Mouse (Mus musculus) neural tube, embryonic 12.5 days (tissue): Measurements from ENCODE around the gene Hdgfl3. TPM values are rescaled to one million over a fixed set of nuclear protein-coding genes. Genes with fewer than 3 reads are reported as not detected.

Experiments
- ATAC-seq: fragments of 200-750 bp; cut with Nextera tagmentation; 2 replicates; pipeline ENCODE4 v1.8.0; 2017; ENCODE audit warnings: low read depth, mild to moderate bottlenecking, moderate TSS enrichment, moderate library complexity; ENCODE audit not compliant: low FRiP score
- H3K27ac ChIP-seq: fragments of 300-500 bp; sonication (generic); 2 replicates; pipeline ENCODE4 v1.5.1; 2016
- H3K27me3 ChIP-seq: fragments of 300-500 bp; sonication (generic); replicated peaks from 2 replicates; pipeline ENCODE4 v1.6.1; 2016; ENCODE audit warnings: mild to moderate bottlenecking
- H3K36me3 ChIP-seq: fragments of 300-500 bp; sonication (generic); 2 replicates; pipeline ENCODE4 v1.6.1; 2016; ENCODE audit warnings: mild to moderate bottlenecking
- H3K4me1 ChIP-seq: fragments of 300-500 bp; sonication (generic); 2 replicates; pipeline ENCODE4 v1.6.1; 2016
- H3K4me2 ChIP-seq: fragments of 300-500 bp; sonication (generic); replicated peaks from 2 replicates; pipeline ENCODE4 v1.6.1; 2016; ENCODE audit warnings: mild to moderate bottlenecking
- H3K4me3 ChIP-seq: fragments of 300-500 bp; sonication (generic); 2 replicates; pipeline ENCODE4 v1.5.1; 2016
- H3K9ac ChIP-seq: fragments of 300-500 bp; sonication (generic); 2 replicates; pipeline ENCODE4 v1.6.1; 2016; ENCODE audit warnings: mild to moderate bottlenecking
- H3K9me3 ChIP-seq: fragments of 300-500 bp; sonication (generic); 2 replicates; pipeline ENCODE4 v1.6.1; 2016; ENCODE audit warnings: mild to moderate bottlenecking
- WGBS: fragments of 180-500 bp; shearing (Covaris S2); methylation state at CpG from one replicate; pipeline ENCODE4 v1.1.7; 2016; 5-methylcytosine and 5-hydroxymethylcytosine counted together
- polyA plus RNA-seq: library from polyadenylated mRNA; unstranded; fragments of >200 nt; fragmentation: Nextera tagmentation; extraction: Ambion mirVana; gene quantifications from 2 replicates; pipeline ENCODE4 v1.2.1, GENCODE M21; 2016

Hdgfl3 gene
- polyA plus RNA-seq, 1 experiment from 2014 or later: 57.1 TPM

DNA sequence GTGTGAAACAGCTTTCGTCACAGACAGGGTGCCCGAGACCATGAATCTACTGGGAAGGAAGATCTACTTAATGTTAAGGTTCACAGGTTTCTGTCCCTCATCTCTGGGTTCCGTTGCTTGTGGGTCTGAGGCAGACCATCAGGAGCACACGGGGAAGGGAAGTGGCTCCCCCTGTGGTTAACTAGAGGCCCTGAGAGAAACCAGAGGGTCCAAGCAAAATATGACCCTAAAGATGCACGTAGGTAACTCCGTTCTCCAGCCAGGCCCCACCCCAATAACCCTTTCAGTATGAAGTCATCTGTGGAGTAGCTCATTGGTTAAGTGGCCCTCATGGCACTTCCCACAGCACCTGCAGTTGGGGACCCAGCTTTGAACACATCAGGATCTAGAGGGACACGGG is 84.6 kb downstream of the Hdgfl3 start:
- no peak overlapping the region for H3K4me2 ChIP-seq
- no peaks in the 10 kb centered on the region for H3K36me3 ChIP-seq
- H3K9me3 ChIP-seq: no peaks in the 10 kb centered on the region
- no peaks in the 10 kb centered on the region for H3K27me3 ChIP-seq
- peaks cover 1% of the 10 kb centered on the region; the same call in 1 of the 2 replicates for H3K4me1 ChIP-seq
- H3K27ac ChIP-seq: no peak overlapping the region
- no peak for ATAC-seq
- H3K9ac ChIP-seq: no peak overlapping the region
- H3K4me3 ChIP-seq: no peak overlapping the region
- 89% methylated on average over 7 of the region's 7 CpGs for WGBS

DNA sequence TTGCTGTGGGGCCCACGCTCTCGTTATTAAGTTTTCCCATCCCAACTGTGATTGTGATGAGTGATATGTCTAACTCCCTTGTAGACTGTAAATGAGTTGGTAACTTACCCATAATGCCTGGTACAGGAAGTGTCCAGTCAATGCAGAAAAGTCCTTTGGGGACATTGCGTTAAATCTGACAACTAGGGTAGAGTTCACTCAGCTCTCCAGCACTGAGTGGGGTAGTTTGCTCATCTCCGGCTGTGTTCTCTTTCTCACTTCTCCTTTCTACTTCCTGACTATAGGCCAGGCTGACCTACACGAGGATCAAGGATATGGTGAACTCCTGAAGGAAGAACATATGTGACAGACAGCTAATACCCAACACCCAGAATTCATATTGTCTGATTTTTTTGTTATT is 85.1 kb downstream of the Hdgfl3 start:
- Histone ChIP-seq H3K4me3 (no peak overlapping the region), H3K27me3 (no peaks in the 10 kb centered on the region), H3K9ac (no peak overlapping the region), H3K36me3 (no peaks in the 10 kb centered on the region), H3K4me1 (no peaks in the 10 kb centered on the region), H3K27ac (no peak overlapping the region), H3K9me3 (no peaks in the 10 kb centered on the region), H3K4me2 (no peak overlapping the region)
- ATAC-seq: no peak
- 90% methylated on average over 5 of the region's 5 CpGs for WGBS

DNA sequence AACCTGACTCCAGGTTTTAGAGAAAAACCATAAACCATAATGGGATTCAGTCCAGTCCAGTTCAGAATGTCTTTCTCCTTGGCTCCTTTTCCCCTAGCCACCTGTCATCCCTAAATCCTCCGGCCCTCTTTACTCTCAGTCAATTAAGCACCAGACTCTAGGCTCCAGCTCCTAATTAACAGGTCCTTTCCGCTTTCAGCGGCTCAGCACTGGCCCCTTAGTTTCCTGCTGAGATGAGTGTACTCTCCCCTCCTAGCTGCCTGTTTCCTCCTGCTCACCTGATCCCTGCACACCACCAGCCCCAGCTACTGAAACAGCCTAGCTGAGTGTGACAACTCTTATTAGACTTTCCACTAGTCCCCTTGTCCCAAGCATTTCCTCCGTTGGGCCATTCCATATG is 86.5 kb downstream of the Hdgfl3 start:
- WGBS: 34% methylated on average over 4 of the region's 4 CpGs
- no peak overlapping the region for H3K4me2 ChIP-seq
- H3K9ac ChIP-seq: no peak overlapping the region
- no peak overlapping the region for H3K27ac ChIP-seq
- ATAC-seq: no peak
- no peak overlapping the region for H3K4me3 ChIP-seq
- no peaks in the 10 kb centered on the region for H3K27me3 ChIP-seq
- H3K4me1 ChIP-seq: no peaks in the 10 kb centered on the region
- H3K36me3 ChIP-seq: no peaks in the 10 kb centered on the region
- no peaks in the 10 kb centered on the region for H3K9me3 ChIP-seq

DNA sequence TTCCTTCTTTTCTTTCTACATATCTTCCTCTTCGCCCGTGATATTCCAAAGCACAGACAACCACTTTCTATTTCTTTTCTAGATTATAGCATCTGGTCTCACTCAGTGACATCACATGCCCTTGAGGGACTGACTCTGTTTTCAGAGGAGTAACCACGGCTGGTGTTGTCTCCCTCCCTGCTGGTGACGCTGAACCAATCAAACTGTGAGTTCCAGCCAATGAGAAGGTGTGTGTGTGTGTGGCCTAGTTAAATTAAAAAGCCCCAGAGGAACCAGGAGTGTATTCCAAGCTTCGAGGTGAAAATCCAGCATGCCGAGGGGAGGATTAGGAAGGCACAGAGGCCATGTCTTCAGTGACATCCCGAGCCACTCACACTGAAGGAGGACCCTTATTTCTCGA is 87.3 kb downstream of the Hdgfl3 start:
- no peaks in the 10 kb centered on the region for H3K4me1 ChIP-seq
- no peaks in the 10 kb centered on the region for H3K36me3 ChIP-seq
- no peak overlapping the region for H3K4me2 ChIP-seq
- ATAC-seq: no peak
- H3K27me3 ChIP-seq: no peaks in the 10 kb centered on the region
- no peak overlapping the region for H3K4me3 ChIP-seq
- H3K9ac ChIP-seq: no peak overlapping the region
- H3K27ac ChIP-seq: no peak overlapping the region
- no peaks in the 10 kb centered on the region for H3K9me3 ChIP-seq
- 52% methylated on average over 8 of the region's 8 CpGs for WGBS

DNA sequence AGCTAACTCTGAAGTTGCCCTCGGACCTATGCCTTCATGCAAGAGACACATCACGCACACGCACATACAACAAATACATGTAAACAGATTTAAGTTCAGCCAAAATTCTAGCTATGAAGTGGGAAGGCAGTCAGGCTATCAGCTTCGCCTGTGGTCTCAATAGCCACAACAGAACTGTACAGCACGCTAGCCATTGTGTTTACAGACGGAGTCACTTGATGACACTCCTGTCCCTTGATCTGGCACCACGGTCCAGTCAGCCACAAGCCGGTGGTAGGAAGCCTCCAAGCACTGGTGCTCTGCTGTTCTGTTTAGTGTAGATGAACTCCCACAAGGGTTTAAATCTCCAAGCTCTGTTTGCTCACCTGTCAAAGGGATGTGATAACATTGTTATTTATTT is 88.3 kb downstream of the Hdgfl3 start:
- Histone ChIP-seq H3K4me2 (no peak overlapping the region), H3K27me3 (no peaks in the 10 kb centered on the region), H3K9ac (no peak overlapping the region), H3K27ac (no peak overlapping the region), H3K36me3 (no peaks in the 10 kb centered on the region), H3K9me3 (no peaks in the 10 kb centered on the region), H3K4me1 (no peaks in the 10 kb centered on the region), H3K4me3 (no peak overlapping the region)
- no peak for ATAC-seq
- WGBS: 84% methylated on average over 8 of the region's 8 CpGs

DNA sequence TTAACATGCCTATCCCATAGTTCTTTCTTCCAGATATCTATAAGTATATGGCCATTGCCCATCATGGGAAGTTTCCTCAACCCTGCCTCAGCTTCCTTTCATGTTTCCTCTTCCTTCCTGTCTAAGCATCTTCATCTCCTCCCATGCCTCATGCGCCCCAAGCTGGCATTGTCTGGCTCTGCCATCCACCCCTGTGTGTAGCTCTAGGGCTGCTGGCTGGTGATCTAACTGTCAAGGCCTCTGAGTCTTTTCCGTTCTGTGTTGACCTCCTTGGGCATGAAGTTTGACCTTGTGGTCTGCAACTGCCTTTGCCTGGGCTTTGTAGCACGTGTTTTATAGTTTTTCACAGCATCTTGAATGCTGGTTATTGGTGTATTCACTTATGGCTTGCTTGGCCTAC is 89.0 kb downstream of the Hdgfl3 start:
- ATAC-seq: no peak

DNA sequence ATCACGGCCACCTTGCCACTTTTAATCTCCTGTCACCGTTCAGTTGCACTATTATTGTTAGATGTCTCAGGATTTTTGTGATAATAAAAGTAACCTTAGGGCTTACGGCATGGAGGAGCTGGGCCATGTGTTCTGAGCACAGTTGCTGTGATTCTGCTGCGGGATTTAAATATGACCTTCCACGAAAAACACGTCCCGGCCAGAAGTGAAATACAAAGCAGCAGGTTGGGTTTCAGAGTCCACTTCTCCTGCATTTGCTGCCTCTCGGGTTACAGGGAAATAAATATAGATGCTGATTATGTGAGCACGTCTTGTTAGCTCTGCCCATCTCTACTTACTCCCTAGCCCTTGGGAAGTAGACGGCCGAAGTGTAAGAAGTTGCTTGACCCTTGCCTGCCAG is 89.5 kb downstream of the Hdgfl3 start:
- H3K4me1 ChIP-seq: no peaks in the 10 kb centered on the region
- no peak overlapping the region for H3K4me2 ChIP-seq
- ATAC-seq: no peak
- H3K9ac ChIP-seq: no peak overlapping the region
- H3K27me3 ChIP-seq: no peaks in the 10 kb centered on the region
- no peaks in the 10 kb centered on the region for H3K36me3 ChIP-seq
- no peaks in the 10 kb centered on the region for H3K9me3 ChIP-seq
- no peak overlapping the region for H3K27ac ChIP-seq
- H3K4me3 ChIP-seq: no peak overlapping the region
- WGBS: 85% methylated on average over 11 of the region's 11 CpGs

More for the DNA sequence above, 89.0 kb downstream of the Hdgfl3 start:
- Histone ChIP-seq H3K36me3 (no peaks in the 10 kb centered on the region), H3K4me3 (no peak overlapping the region), H3K4me2 (no peak overlapping the region), H3K27me3 (no peaks in the 10 kb centered on the region), H3K9ac (no peak overlapping the region), H3K9me3 (no peaks in the 10 kb centered on the region), H3K27ac (no peak overlapping the region), H3K4me1 (no peaks in the 10 kb centered on the region)
- WGBS: 86% methylated on average over 3 of the region's 3 CpGs

DNA sequence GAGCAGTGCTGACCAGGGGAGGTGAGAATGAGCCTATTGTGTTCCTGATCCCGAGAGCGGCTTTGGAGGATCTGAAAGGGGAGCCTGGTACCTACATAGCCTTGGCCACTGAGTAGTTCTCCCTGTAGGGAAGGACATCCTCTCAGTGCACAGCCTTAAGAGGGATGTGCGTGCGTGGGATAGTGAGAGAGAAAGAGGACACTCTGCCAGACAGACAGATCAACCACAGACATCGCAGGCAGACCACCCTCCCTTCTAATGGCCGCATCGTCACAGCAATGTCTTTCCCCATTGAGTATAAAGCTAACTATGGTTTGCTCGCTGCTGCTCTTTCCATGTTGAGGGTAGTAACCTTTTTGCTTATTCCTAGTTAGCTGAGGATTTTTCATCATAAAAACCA is 90.4 kb downstream of the Hdgfl3 start:
- Histone ChIP-seq H3K9ac (no peak overlapping the region), H3K4me3 (no peak overlapping the region), H3K36me3 (no peaks in the 10 kb centered on the region), H3K4me1 (no peaks in the 10 kb centered on the region), H3K27ac (no peak overlapping the region), H3K4me2 (no peak overlapping the region), H3K9me3 (no peaks in the 10 kb centered on the region), H3K27me3 (no peaks in the 10 kb centered on the region)
- WGBS: 75% methylated on average over 8 of the region's 8 CpGs
- ATAC-seq: no peak

DNA sequence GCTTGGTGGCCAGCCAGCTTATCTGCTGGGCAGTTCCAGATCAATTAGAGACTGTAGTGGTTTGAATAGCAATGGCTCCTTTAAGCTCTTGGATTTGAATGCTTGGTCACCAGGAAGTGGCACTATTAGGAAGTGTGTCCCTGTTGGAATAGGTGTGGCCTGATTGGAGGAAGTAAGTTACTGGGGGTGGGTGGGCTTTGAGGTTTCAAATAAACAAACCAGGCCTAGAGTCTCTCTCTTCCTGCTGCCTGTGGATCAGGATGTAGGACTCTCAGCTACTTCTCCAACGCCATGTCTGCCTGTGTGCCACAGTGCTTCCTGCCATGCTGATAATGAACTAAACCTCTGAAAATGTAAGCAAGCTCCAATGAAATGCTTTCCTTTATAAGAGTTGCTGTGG is 91.3 kb downstream of the Hdgfl3 start:
- no peak overlapping the region for H3K9ac ChIP-seq
- H3K27ac ChIP-seq: no peak overlapping the region
- no peaks in the 10 kb centered on the region for H3K36me3 ChIP-seq
- no peak for ATAC-seq
- no peak overlapping the region for H3K4me3 ChIP-seq
- 61% methylated on average over 1 of the region's 1 CpGs for whole genome bisulfite sequencing
- no peaks in the 10 kb centered on the region for H3K27me3 ChIP-seq
- no peaks in the 10 kb centered on the region for H3K9me3 ChIP-seq
- no peak overlapping the region for H3K4me2 ChIP-seq
- H3K4me1 ChIP-seq: no peaks in the 10 kb centered on the region

DNA sequence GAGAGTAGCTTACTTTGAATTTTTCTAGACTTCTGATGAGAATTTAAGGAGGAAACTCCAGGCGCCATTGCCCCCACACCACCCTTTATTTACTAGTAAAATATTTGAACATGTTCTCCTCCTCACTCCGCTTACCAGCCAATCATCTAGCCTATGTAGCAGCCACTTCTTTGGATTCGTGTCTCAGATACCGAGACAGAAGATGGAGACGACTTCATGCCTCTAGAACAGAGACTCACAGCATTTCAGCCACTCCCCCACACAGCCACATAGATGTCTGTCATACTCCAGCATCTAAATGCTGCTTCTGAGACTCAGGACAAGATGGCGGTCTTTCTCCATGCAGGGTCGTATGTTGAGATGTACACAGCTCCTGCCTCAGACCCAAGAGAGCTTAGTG is 92.1 kb downstream of the Hdgfl3 start:
- Histone ChIP-seq H3K9me3 (no peaks in the 10 kb centered on the region), H3K27ac (no peak overlapping the region), H3K4me2 (no peak overlapping the region), H3K4me3 (no peak overlapping the region), H3K4me1 (no peaks in the 10 kb centered on the region), H3K36me3 (no peaks in the 10 kb centered on the region), H3K9ac (no peak overlapping the region), H3K27me3 (no peaks in the 10 kb centered on the region)
- WGBS: 91% methylated on average over 7 of the region's 7 CpGs
- ATAC-seq: no peak

DNA sequence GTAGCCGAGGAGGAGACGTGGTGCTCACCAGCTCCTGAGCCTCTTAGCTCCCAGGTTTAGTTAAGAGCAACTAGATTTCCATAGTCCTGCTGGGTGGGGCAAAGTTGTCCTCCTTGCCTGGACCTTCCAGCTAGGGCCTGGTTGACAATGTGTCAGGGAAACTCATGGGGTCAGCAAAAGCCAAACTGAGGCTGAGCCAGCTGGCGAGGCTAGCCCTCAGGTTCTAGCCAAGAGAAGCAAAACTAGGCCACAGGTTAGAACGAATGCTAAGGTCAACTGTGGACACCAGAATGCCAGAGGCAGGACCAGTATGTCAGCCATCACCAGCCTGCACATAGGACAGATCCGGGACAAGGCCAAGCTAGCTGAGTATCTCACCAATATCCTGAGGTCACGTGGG is 92.8 kb downstream of the Hdgfl3 start:
- WGBS: 86% methylated on average over 6 of the region's 6 CpGs
- Histone ChIP-seq H3K4me2 (no peak overlapping the region), H3K27ac (no peak overlapping the region), H3K9ac (no peak overlapping the region), H3K36me3 (no peaks in the 10 kb centered on the region), H3K4me3 (no peak overlapping the region), H3K9me3 (no peaks in the 10 kb centered on the region), H3K4me1 (no peaks in the 10 kb centered on the region), H3K27me3 (no peaks in the 10 kb centered on the region)
- ATAC-seq: no peak

DNA sequence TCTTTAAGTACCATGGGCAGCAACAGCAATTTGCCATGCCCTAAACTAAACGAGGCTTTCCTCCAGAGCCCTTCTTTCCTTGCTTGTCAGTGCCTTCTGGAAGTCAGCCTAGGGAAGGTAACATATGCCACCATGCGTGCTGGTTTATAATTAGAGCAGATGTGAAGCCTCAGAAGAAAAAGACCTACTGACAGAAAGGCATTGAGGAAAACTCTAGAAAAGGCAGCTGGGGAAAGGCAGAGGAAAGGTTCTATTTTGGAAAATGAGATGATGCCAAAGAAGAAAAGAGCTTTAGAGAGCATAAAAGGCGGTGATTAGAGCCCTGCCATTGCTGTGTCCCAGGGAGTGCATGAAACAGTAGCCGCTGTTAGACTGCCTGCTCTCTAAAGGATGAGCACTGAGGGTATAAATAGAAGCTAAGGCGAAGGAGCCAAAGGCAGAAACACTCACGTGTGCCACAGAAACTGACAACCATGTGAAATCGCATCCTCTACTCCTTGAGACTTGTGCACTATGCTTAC is 93.6 kb downstream of the Hdgfl3 start:
- H3K4me1 ChIP-seq: no peaks in the 10 kb centered on the region
- no peak overlapping the region for H3K4me3 ChIP-seq
- no peak overlapping the region for H3K9ac ChIP-seq
- H3K27me3 ChIP-seq: no peaks in the 10 kb centered on the region
- no peak overlapping the region for H3K27ac ChIP-seq
- no peak overlapping the region for H3K4me2 ChIP-seq
- 65% methylated on average over 7 of the region's 7 CpGs for WGBS
- no peaks in the 10 kb centered on the region for H3K9me3 ChIP-seq
- ATAC-seq: no peak
- no peaks in the 10 kb centered on the region for H3K36me3 ChIP-seq

DNA sequence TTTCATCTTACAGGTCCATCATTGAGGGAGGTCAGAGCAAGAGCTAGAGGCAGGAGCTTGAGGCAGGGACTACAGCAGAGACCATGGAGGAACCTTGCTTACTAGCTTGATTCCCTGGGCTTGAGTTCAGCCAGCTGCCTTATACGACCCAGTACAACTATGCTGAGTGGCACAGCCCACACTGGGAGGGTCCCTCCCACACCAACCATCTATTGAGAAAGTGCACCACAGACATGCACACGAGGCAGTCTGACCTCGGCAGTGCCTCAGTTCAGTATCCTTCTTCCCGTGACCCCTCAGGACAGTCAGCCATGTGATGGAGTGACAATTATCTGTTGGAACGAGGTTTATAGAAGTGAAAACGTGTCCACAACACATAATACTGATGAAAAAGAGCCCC is 94.5 kb downstream of the Hdgfl3 start:
- WGBS: 70% methylated on average over 6 of the region's 6 CpGs
- H3K4me1 ChIP-seq: no peaks in the 10 kb centered on the region
- no peak for ATAC-seq

More for the DNA sequence above, 94.5 kb downstream of the Hdgfl3 start:
- no peak overlapping the region for H3K4me2 ChIP-seq
- no peak overlapping the region for H3K9ac ChIP-seq
- no peaks in the 10 kb centered on the region for H3K36me3 ChIP-seq
- no peaks in the 10 kb centered on the region for H3K9me3 ChIP-seq
- H3K4me3 ChIP-seq: no peak overlapping the region
- no peak overlapping the region for H3K27ac ChIP-seq
- H3K27me3 ChIP-seq: no peaks in the 10 kb centered on the region
